Mouse (Mus musculus) brain, embryonic 14.5 days (tissue): ENCODE measurements around the gene Clip1.

Experiments used
- CTCF ChIP-seq: fragments of 200-500 bp; IDR thresholded peaks from 2 replicates; pipeline ENCODE4 v1.5.1; 2012; ENCODE audit warnings: inconsistent platforms, mild to moderate bottlenecking, moderate library complexity, borderline replicate concordance; ENCODE audit not compliant: insufficient read depth, insufficient read length; ENCODE audit errors: extremely low read depth
- POLR2A ChIP-seq: fragments of 200-500 bp; IDR thresholded peaks from 2 replicates; pipeline ENCODE4 v1.6.1; 2012; ENCODE audit warnings: mild to moderate bottlenecking, inconsistent platforms, borderline replicate concordance; ENCODE audit not compliant: poor library complexity, insufficient read depth, insufficient read length, severe bottlenecking; ENCODE audit errors: extremely low read depth

- TF ChIP-seq CTCF (no peak), POLR2A (no peak)
These were observed 8.7 kb downstream of the Clip1 start for GRCm38 (mm10) chr5:123675717-123676116.
